Mouse (Mus musculus) mouse trophoblast stem cell (cell line): ENCODE measurements around the gene Tspan8.

Source experiments
- in situ Hi-C, 2 experiments: fragments of 300-500 bp; cut with MseI, MboI; formaldehyde crosslinking; loops; 2 replicates in 1 of 2; 3 replicates in 1 of 2; pipeline ENCODE4 v1.15.1; 2025

Tspan8 gene

DNA sequence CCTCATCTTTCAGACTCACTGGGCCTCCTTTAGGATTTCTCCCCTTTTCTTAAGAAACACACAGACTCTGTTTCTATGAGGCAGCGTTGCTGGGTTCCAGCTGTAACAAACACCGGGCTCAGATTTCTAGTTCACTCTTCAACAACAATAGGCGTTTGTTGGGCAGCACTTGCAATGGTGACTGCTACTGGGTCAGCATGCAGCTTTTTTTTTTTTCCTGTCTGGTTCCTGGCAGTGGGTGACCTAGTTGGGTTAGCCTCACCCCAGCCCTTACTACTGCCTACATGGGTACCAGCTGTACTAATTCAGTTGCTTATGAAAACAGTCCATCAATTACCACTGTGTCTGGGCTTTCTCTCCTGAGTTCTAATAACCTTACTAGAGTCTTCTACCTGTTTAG, 14.1 kb downstream of the Tspan8 start:
- in situ Hi-C loops = no loop called here

DNA sequence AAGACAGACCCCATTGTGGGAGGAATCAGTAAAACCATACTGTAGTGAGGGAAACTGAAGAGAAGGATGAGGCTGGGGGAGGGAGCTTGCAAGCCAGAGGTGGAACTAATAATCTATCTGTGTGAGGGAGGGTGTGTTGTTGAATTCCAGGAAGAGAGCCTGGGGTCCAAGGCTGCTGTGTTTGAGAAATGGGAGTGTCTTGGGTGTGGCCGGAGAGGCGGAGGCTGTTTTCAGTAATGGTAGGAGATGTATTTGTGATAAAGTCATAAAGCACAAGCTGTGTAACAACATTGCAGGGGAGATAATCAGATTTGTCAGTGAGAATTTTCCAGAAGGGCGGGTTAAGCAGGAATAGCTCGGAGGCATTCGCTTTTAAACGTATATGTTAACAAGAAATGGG, 17.4 kb downstream of the Tspan8 start:
- in situ Hi-C loops = no loop called here

DNA sequence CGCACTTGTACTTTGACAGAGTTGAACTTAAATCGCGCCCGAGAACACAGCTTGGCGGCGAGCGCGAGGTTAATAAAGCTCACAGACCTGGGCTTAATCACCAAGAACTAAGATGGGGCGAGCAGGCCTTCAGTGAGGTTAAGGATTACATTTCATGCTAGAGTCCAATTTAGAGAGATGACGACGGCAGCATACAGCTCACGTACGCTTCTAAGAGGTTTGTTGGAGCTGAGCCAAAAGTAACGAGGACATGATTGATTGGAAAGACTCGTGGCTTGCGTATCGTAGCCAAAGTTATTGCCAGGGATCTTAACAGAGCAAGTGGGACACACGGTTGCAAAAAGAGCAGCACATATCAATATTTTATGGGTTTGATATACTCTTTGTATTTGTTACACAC, 30.3 kb downstream of the Tspan8 start:
- in situ Hi-C loops = no loop called here

DNA sequence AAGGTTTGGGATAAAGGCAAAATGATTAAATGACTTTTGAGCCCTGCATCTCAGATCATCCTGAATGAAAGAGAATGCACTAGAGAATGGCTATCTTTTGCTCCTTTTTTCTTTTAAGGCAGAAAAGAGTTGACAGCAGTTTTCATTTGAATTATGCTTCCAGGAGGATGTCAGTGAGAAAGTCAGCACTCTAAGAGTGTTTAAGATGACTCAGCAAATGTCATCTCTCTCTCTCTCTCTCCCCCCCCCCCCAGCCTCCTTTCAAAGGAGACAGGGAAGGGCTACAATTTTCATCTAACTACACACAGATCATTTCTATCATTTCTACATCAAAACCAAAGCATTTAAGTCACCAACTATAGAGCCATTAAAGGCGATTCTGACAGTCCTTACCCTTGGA, 31.9 kb downstream of the Tspan8 start:
- in situ Hi-C loops = no loop called here

DNA sequence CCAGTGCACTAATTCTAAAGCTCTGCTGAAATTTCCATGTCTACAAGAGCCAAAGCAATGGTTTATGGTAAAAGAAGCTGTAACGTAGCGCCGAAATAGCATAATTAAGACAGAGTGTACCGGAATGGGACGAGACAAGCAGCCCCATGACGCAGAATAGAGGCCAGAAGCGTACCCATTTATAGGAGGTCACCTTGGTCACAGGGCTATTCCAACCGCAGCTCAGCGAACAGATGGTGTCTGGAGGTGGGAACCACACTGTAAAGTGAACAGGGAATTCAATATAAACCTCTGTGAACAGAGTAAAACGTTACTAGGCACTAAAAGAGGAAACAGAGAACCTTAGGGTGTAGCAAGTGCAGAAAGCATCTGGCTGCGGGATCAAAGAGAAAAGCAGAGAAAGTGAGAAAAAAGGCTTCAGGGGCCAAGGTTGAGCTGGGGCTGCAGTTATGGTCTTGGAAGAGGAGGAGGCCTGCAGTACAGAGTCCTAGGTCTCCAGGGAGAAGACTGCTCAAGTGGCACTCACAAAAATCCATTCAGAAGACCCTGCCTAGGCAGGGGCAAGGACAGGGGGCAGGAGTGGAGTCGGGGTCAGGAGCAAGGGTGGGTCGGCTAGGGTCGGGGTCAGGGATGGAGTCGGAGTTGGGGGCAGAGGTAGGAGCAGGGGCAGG, 43.7 kb downstream of the Tspan8 start:
- in situ Hi-C loops = no loop called here

DNA sequence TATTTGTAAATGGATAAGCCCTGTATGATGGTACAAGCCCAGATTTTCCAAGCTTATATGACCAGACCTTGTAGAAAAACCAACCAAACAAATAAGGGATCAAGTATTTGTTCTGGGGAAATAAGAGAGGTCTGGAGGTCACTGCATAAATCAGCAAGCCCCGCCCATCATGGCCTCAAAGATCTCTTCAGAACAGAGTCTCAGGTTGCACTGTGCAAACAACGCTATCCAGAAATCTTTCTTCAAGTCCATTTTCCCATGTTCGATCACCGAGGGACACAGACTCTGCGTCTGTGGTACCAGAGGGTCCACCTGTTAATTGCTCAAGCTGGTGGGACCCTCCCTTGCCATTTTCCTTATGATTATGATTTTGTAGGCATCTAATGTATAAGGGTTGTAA, 45.3 kb downstream of the Tspan8 start:
- in situ Hi-C loops = no loop called here

DNA sequence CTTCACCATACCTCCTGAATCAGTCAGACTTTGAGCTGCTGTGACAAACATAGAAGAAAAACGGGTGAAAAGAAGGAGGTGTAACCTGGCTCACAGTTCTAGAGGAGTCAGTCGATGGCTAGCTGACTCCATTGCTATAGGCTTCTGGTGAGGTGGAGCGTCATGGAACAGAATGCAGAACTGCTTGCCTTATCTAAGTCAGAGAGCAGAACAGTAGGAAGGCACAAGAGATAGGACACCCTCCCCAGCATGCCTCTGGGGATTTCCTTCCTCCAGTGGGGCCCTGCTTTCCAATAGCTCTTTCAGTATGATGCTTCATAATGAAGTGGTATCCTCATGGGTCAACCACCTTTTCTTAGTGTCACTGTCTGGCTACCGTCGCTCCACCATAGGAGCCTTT, 66.1 kb downstream of the Tspan8 start:
- in situ Hi-C loops = no loop called here

DNA sequence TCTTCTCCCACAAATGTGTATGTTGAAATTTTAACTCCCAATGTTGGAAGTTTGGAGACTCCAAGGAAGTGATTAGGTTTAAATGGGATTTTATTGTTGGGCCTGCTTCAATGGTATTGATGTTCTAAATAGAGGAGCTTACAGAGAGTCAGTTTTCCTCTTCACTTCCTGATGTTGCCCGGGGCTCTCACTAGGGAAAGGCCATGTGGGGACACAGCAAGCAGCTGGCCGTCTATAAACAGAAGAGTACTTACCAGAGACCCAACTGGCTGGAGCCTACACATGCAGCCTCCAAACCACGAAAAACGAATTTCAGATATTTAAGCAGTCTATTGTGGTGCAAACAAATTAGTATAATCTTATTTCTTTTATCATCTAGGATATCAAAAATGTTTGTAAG, 75.3 kb downstream of the Tspan8 start:
- in situ Hi-C loops = no loop called here

DNA sequence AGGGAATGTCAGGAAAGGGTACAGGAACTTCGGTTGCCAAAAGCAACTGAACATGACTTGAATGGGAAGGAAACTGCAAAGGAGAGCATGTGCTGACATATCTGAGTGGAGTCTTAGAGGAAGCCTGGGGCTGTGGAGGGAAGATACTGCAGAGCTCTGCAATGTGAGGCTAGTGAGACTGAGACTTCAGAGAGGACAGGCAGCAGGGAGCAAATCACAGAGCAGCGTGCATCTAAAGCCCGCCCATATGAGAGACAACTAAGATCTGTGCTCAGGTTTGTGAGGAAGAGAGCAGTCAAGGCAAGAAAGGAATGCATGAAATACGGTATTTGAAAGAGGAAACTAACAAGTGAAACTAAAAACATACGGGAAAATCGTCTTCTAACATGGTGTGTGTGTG, 76.3 kb downstream of the Tspan8 start:
- in situ Hi-C loops = no loop called here

DNA sequence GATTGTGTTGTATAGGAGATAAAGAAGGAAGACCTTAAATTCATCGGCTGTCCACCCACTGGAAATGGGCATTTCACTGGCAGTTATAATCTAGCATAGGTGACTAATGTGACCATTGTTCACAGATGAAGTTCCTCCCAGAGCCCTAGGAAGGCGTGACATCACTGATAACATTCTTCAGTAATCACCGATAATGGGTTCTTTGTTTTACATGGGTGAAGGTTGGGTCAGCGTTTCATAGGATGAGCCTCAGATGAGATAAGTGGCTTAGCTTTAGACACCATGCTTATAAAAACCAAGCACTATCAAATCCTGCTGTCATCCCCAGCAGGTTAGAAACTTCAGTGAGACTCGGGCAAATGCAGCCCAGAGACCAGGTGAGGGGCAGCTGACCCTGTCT, 77.4 kb downstream of the Tspan8 start:
- in situ Hi-C loops = no loop called here

DNA sequence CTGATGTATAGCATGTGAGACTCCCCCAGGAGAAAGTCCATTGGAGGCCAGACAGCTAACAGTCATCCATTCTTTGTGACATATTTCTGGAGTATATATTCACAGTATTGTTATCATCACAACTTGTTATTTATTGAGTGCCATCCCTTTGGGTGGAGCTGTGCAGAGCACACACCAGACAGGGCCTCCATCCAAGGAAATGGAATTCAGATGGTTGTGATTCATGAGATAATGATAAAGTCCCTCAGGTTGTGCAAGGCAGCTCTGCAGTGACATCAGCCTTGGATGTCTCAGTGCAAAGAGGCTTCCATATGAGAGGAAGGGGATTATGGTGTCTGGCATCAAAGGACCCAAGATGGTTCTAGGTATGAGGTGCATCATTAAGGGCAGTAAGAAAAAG, 80.1 kb downstream of the Tspan8 start:
- in situ Hi-C loops = no loop called here

DNA sequence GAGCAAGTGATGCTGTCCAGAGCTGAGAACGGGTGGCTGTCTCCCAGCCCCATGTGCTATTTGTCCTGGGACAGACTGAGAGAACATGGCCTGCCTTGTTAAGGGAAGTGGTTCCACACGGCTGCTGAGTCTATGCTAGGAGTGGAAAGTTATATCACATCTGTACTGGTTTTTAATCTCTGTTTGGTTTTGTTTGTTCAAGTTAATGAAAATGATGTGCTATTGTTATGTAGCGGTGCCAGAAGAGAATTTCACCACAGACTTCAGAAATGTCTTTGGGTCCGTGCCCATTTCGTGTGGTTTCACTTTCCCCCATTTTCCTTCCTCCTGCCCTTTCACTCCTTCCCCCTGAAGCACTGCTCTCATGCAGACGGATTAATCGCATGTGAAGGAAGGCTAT, 80.6 kb downstream of the Tspan8 start:
- in situ Hi-C loops = no loop called here
